Mouse (Mus musculus): ENCODE measurements at regions not wholly inside any gene's neighbourhood (a gene's known extent, or its start where the extent isn't known, plus 50 kb on each side); places are given as distances from the start of the nearest gene placed in this dataset.

- TF ChIP-seq POLR2A (IDR thresholded peaks at IDR 0.05; ENCODE audit: control insufficient read depth, extremely low read depth, insufficient read depth, low read length, poor library complexity) = no peak
- TF ChIP-seq CTCF (IDR thresholded peaks at IDR 0.05; ENCODE audit: borderline replicate concordance, control insufficient read depth, extremely low read depth, insufficient read depth, low read length, poor library complexity) = no peak
These were observed 77.1 kb upstream of the Paip1 start for GRCm38 (mm10) chr13:119351346-119351745.

Measured in thymus, adult 2 months (tissue).